Mouse (Mus musculus): ENCODE data around the gene Gm15319. TPM values are rescaled to one million over a fixed set of nuclear protein-coding genes. Genes with fewer than 3 reads are reported as not detected.
A peak's percentile ranks its signal among the peaks of the same experiment; 100 is the strongest.
"Not testable (repeated sequence)": the region's sequence is repeated elsewhere in the genome, so short reads cannot be mapped to it uniquely, and the experiment has no call there.

Gm15319 gene
- polyA plus RNA-seq (2014; fragmentation: Nextera tagmentation; extraction: Ambion mirVana): 0.17 TPM in 1 of 2 replicates, not detected in the other

DNA sequence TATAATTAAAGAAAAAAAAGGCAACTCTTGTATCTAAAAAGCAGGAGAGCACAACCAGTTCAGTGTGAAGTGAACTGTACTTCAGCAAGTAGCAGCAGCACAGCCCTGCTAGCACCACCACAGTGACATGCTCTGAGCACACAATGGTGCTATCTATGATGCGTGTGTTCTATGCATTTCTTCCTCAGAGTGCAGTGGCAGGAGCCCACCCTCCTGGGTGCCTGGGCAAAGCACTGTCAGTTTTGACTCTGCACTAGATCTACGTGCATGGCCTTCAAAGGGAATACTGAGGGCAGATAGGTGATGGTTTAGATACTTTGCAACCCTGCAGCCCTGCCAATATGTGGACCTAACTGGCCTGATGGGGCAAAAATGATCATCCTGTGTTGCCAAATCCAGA, at the start of gene Gm15319:
Gm15319 (minus strand) TSS at position 101 of the 400 bp plus-strand sequence.
- H3K9me3 ChIP-seq (ENCODE audit: control insufficient read depth, low read length); H3K9ac ChIP-seq (ENCODE audit: low read length); H3K4me1 ChIP-seq (replicated peaks; ENCODE audit: control insufficient read depth, insufficient read depth, low read length); H3K27me3 ChIP-seq (ENCODE audit: control insufficient read depth, insufficient read depth, low read length); DNase-seq (ENCODE audit: low spot score); H3K27ac ChIP-seq (ENCODE audit: low read depth, low read length); H3K4me2 ChIP-seq (ENCODE audit: low read depth, low read length, severe bottlenecking); H3K36me3 ChIP-seq (ENCODE audit: control insufficient read depth, insufficient read depth, low read length); H3K4me3 ChIP-seq (ENCODE audit: low read depth, low read length); ATAC-seq (replicated peaks; ENCODE audit: low FRiP score): not testable (repeated sequence)
- no CpG with 5 or more reads among the region's 2 CpGs for WGBS

DNA sequence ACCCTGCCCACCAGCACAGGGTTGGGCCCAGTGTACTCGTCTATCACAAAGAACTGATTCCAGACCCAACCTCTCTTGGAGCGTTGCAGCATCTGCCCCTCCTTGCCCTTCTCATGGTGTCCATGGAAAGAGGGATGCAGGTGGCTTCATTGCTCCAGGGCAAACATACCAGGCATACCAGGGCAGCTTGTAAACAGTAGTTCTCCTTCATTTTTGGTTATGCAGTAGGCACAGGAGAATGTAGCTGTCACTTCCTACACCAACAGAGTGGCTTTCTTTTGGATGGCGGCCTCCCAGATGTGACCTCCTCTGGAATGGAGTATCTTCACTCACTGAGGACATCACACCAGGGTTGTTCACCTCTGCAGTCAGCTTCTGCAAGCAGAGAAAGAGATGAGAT, 47.3 kb upstream of the Gm15319 start:
- H3K4me1 ChIP-seq (replicated peaks; ENCODE audit: control insufficient read depth, insufficient read depth, low read length); H3K4me2 ChIP-seq (ENCODE audit: low read depth, low read length, severe bottlenecking); H3K4me3 ChIP-seq (ENCODE audit: low read depth, low read length); H3K9me3 ChIP-seq (ENCODE audit: control insufficient read depth, low read length); H3K36me3 ChIP-seq (ENCODE audit: control insufficient read depth, insufficient read depth, low read length); H3K27me3 ChIP-seq (ENCODE audit: control insufficient read depth, insufficient read depth, low read length); ATAC-seq (replicated peaks; ENCODE audit: low FRiP score); H3K9ac ChIP-seq (ENCODE audit: low read length); H3K27ac ChIP-seq (ENCODE audit: low read depth, low read length); DNase-seq (ENCODE audit: low spot score): not testable (repeated sequence)
- WGBS: no CpG with 5 or more reads among the region's 3 CpGs

DNA sequence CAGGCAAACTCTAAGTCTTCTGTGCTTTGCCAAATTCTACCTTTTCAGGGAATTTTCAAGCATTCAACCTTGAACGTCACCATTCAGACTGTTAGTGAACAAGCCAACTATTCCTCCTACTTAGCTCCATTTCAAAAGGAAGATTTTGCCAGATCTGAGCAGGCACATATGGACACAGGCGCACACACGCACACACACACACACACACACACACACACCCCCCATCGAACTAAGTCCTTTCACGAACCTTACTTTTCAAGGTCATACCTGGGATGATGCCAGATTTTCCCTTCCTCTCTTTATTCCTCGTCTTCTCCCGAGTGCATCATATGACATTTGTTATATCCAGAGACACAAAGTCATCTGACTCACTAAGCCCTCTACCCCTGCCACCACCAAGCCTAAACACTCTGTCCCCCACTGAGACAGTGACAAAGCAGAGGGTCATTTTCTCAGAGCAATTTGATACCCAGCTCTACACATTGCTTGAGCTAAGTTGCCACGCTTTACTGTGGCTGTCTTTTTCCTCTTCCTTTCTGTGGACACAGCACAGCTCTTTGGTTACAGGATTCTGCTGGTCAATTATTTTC, 45.5 kb upstream of the Gm15319 start:
- H3K36me3 ChIP-seq (ENCODE audit: control insufficient read depth, insufficient read depth, low read length); H3K9me3 ChIP-seq (ENCODE audit: control insufficient read depth, low read length); H3K4me2 ChIP-seq (ENCODE audit: low read depth, low read length, severe bottlenecking); H3K27ac ChIP-seq (ENCODE audit: low read depth, low read length); ATAC-seq (replicated peaks; ENCODE audit: low FRiP score); H3K9ac ChIP-seq (ENCODE audit: low read length); H3K4me1 ChIP-seq (replicated peaks; ENCODE audit: control insufficient read depth, insufficient read depth, low read length); H3K27me3 ChIP-seq (ENCODE audit: control insufficient read depth, insufficient read depth, low read length); H3K4me3 ChIP-seq (ENCODE audit: low read depth, low read length): not testable (repeated sequence)
- DNase-seq (ENCODE audit: low spot score): peak; percentile 20
- 96% methylated on average over 7 of the region's 8 CpGs for WGBS

DNA sequence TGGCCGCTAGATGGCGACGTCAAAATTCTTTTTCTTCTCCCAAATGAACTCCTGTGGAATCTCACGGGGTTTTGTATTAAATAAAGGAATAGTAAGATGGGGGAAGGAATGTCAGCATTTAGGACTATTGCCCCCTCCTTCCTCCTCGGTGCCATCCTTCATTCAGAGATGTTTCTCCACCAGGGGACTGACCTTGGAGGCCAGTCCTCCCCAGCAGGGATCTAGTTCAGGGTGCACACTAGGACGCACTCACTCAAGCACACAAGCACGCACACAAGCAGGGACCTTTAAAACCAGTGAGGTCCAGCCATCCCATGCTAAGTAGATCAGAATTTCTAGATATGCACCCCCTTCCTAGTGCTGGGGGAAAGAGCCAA, 26.3 kb upstream of the Gm15319 start:
- not testable (repeated sequence) for H3K27me3 ChIP-seq (ENCODE audit: control insufficient read depth, insufficient read depth, low read length); H3K9me3 ChIP-seq (ENCODE audit: control insufficient read depth, low read length); H3K4me3 ChIP-seq (ENCODE audit: low read depth, low read length); DNase-seq (ENCODE audit: low spot score); H3K27ac ChIP-seq (ENCODE audit: low read depth, low read length); H3K4me1 ChIP-seq (replicated peaks; ENCODE audit: control insufficient read depth, insufficient read depth, low read length); H3K9ac ChIP-seq (ENCODE audit: low read length); H3K36me3 ChIP-seq (ENCODE audit: control insufficient read depth, insufficient read depth, low read length); H3K4me2 ChIP-seq (ENCODE audit: low read depth, low read length, severe bottlenecking)
- 15% methylated on average over 2 of the region's 7 CpGs for WGBS
- peak; percentile 71 for ATAC-seq (replicated peaks; ENCODE audit: low FRiP score)

DNA sequence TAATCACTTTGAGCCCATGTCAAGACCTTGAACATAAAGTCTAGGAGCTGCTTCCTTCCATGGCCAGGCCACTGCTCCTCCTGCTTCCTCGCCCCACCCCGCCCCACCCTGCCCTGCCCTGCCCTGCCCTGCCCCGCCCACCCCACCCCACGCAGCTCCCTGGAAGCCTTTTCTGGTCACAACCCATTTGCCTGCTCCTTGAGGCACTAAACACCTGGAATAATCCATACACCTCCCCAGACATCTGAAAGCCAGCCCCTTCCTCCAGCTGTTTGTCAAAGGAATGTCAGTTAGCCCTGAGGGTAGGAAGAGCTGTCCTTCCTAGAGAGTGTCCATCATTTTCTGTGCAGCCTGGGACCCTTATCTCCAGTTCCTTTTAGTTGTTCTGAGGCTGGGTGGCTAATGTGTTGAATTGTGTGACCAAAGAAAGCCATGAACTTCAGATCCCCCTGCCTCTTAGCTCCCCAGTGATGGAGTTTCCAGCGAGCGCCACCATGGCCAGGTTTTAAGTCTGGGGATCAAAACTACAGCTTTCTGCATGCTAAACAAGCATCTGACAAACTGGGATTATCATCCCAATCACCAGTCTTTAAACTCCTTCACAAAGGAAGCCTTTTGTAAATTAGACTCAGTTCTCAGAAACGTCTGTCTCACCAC, 25.8 kb upstream of the Gm15319 start:
- H3K27me3 ChIP-seq (ENCODE audit: control insufficient read depth, insufficient read depth, low read length); H3K4me3 ChIP-seq (ENCODE audit: low read depth, low read length); H3K36me3 ChIP-seq (ENCODE audit: control insufficient read depth, insufficient read depth, low read length); H3K4me1 ChIP-seq (replicated peaks; ENCODE audit: control insufficient read depth, insufficient read depth, low read length); DNase-seq (ENCODE audit: low spot score); H3K4me2 ChIP-seq (ENCODE audit: low read depth, low read length, severe bottlenecking); H3K9ac ChIP-seq (ENCODE audit: low read length); H3K27ac ChIP-seq (ENCODE audit: low read depth, low read length); H3K9me3 ChIP-seq (ENCODE audit: control insufficient read depth, low read length): not testable (repeated sequence)
- WGBS: 83% methylated on average over 1 of the region's 7 CpGs
- ATAC-seq (replicated peaks; ENCODE audit: low FRiP score): peak; percentile 75

DNA sequence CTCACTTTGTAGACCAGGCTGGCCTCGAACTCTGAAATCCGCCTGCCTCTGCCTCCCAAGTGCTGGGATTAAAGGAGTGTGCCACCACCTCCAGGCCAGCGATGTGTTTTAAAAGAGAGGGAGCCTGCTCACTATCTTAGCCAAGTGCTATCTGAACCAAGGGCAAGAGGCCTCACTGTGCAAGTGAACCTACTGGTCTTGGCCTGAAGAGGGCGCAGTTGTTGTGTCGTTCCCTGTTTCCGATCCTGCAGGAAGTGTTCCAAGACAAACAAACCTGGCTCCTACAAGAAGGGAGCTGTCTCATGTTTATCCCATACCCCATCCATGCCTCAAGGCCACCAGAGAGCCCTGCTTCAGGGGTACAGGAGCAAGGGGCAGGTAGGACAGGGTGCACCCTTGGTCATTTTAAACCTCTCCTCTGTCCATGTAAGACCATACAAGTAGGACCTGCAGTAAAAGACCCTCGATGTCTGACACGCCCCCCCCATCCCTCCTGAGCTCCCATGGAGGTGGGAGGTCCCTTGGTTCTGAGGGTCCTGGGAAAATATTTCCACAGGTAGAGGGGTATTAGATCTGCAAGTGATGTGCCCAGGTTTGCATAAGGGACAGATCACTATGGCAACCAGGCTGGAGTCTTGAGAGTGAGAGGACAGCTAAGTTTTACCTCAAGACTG, 24.2 kb upstream of the Gm15319 start:
- H3K4me1 ChIP-seq (replicated peaks; ENCODE audit: control insufficient read depth, insufficient read depth, low read length); H3K9me3 ChIP-seq (ENCODE audit: control insufficient read depth, low read length); H3K27me3 ChIP-seq (ENCODE audit: control insufficient read depth, insufficient read depth, low read length); DNase-seq (ENCODE audit: low spot score); H3K27ac ChIP-seq (ENCODE audit: low read depth, low read length); H3K4me3 ChIP-seq (ENCODE audit: low read depth, low read length); H3K4me2 ChIP-seq (ENCODE audit: low read depth, low read length, severe bottlenecking); H3K9ac ChIP-seq (ENCODE audit: low read length); ATAC-seq (replicated peaks; ENCODE audit: low FRiP score); H3K36me3 ChIP-seq (ENCODE audit: control insufficient read depth, insufficient read depth, low read length): not testable (repeated sequence)
- 87% methylated on average over 2 of the region's 8 CpGs for WGBS

DNA sequence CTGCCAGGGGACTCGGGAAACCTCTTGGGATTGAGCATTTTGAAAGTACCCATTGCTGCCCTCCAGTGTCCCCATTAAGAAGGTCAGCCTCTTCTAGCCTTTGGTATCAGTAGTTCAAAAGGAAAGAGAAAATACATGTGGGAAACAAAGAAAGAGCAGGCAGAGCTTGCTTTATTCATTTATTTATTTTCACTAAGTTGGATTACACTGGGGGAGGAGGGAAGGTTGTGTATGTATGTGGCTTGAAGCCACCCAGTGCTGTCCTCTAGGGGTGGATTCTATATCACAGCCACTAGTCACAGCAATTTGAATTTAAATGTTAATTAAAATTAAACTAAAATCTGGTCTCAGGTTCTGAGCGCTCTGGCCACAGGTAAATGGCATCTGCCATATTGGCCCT, 22.0 kb upstream of the Gm15319 start:
- H3K36me3 ChIP-seq (ENCODE audit: control insufficient read depth, insufficient read depth, low read length); H3K4me2 ChIP-seq (ENCODE audit: low read depth, low read length, severe bottlenecking); H3K9ac ChIP-seq (ENCODE audit: low read length); H3K4me3 ChIP-seq (ENCODE audit: low read depth, low read length); H3K9me3 ChIP-seq (ENCODE audit: control insufficient read depth, low read length); H3K27ac ChIP-seq (ENCODE audit: low read depth, low read length); ATAC-seq (replicated peaks; ENCODE audit: low FRiP score); H3K27me3 ChIP-seq (ENCODE audit: control insufficient read depth, insufficient read depth, low read length); DNase-seq (ENCODE audit: low spot score); H3K4me1 ChIP-seq (replicated peaks; ENCODE audit: control insufficient read depth, insufficient read depth, low read length): not testable (repeated sequence)
- WGBS: no CpG with 5 or more reads among the region's 2 CpGs

DNA sequence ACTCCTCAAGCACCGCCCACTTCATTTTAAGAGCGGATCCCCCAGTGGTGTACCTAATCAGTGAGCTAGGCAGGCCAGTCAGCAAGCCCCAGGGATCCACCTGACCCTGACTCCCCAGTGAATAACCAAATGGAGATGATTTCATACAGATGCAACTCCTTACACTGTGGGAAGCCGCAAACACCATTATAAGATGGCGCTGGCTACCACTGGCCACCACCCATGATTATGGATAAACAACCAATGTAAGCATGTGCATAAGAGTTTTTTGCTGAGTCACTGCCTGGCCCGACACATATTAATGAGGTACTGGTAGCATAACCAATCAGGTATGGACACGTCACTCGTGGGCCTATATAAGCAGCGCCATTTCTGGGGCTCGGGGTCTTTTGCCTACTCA, 21.1 kb upstream of the Gm15319 start:
- not testable (repeated sequence) for H3K4me1 ChIP-seq (replicated peaks; ENCODE audit: control insufficient read depth, insufficient read depth, low read length); H3K4me3 ChIP-seq (ENCODE audit: low read depth, low read length); H3K36me3 ChIP-seq (ENCODE audit: control insufficient read depth, insufficient read depth, low read length); H3K27me3 ChIP-seq (ENCODE audit: control insufficient read depth, insufficient read depth, low read length); DNase-seq (ENCODE audit: low spot score); H3K9ac ChIP-seq (ENCODE audit: low read length); H3K9me3 ChIP-seq (ENCODE audit: control insufficient read depth, low read length); H3K27ac ChIP-seq (ENCODE audit: low read depth, low read length); H3K4me2 ChIP-seq (ENCODE audit: low read depth, low read length, severe bottlenecking); ATAC-seq (replicated peaks; ENCODE audit: low FRiP score)
- 91% methylated on average over 7 of the region's 9 CpGs for WGBS

Measured in forebrain, embryonic 11.5 days (tissue).